Mouse (Mus musculus) limb, embryonic 11.5 days (tissue): Measurements from ENCODE around the gene Cdhr4. TPM values are rescaled to one million over a fixed set of nuclear protein-coding genes. Genes with fewer than 3 reads are reported as not detected.

Experiments
- ATAC-seq: fragments of 200-750 bp; cut with Nextera tagmentation; 2 replicates; pipeline ENCODE4 v1.8.0; 2017; ENCODE audit warnings: low read depth; ENCODE audit not compliant: insufficient number of reproducible peaks, low FRiP score, low TSS enrichment
- DNase-seq: peaks from one replicate; pipeline ENCODE4 v3.0.0-alpha.2; 2015; ENCODE audit warnings: low spot score
- H3K27ac ChIP-seq: fragments of 300-500 bp; sonication (generic); replicated peaks from 2 replicates; pipeline ENCODE4 v1.5.1; 2014; ENCODE audit warnings: low read depth, mild to moderate bottlenecking, low read length
- H3K27me3 ChIP-seq: fragments of 300-500 bp; sonication (generic); 2 replicates; pipeline ENCODE4 v1.6.1; 2014; ENCODE audit warnings: mild to moderate bottlenecking, low read length, mixed read lengths; ENCODE audit not compliant: control insufficient read depth, insufficient read depth
- H3K36me3 ChIP-seq: fragments of 300-500 bp; sonication (generic); 2 replicates; pipeline ENCODE4 v1.6.1; 2014; ENCODE audit warnings: mild to moderate bottlenecking, low read length, moderate library complexity, mixed read lengths; ENCODE audit not compliant: control insufficient read depth, insufficient read depth
- H3K4me1 ChIP-seq: fragments of 300-500 bp; sonication (generic); 2 replicates; pipeline ENCODE4 v1.6.1; 2014; ENCODE audit warnings: low read length, mixed read lengths; ENCODE audit not compliant: control insufficient read depth, insufficient read depth
- H3K4me2 ChIP-seq: fragments of 300-500 bp; sonication (generic); 2 replicates; pipeline ENCODE4 v1.6.1; 2014; ENCODE audit warnings: low read depth, mild to moderate bottlenecking, moderate library complexity; ENCODE audit not compliant: severe bottlenecking
- H3K4me3 ChIP-seq: fragments of 300-500 bp; sonication (generic); 2 replicates; pipeline ENCODE4 v1.5.1; 2014; ENCODE audit warnings: low read depth, low read length
- H3K9ac ChIP-seq: fragments of 300-500 bp; sonication (generic); 2 replicates; pipeline ENCODE4 v1.6.1; 2014; ENCODE audit warnings: mild to moderate bottlenecking, low read length
- H3K9me3 ChIP-seq: fragments of 300-500 bp; sonication (generic); 2 replicates; pipeline ENCODE4 v1.6.1; 2016; ENCODE audit warnings: low read length; ENCODE audit not compliant: control insufficient read depth
- WGBS: fragments of 180-500 bp; shearing (Covaris S2); extraction: QIAGEN DNeasy Blood & Tissue Kit; methylation state at CpG from one replicate; pipeline ENCODE4 v1.1.7; 2014; 5-methylcytosine and 5-hydroxymethylcytosine counted together
- polyA plus RNA-seq: library from polyadenylated mRNA; unstranded; fragments of >200 nt; fragmentation: Nextera tagmentation; extraction: Ambion mirVana; gene quantifications from 2 replicates; pipeline ENCODE4 v1.2.1, GENCODE M21; 2014

Cdhr4 gene
- polyA plus RNA-seq, 1 experiment from 2014 or later, result 16.8 TPM

- no peak overlapping the region for H3K4me3 ChIP-seq
- 17% methylated on average over 6 of the region's 6 CpGs for WGBS
- DNase-seq, result no peak
Observed at GRCm38 (mm10) chr9:107959896-107960295, 32.4 kb upstream of the Cdhr4 start.

GRCm38 (mm10) chr9:107960928-107961327 lies 31.4 kb upstream of the Cdhr4 start:
- Histone ChIP-seq H3K4me3 (no peak overlapping the region), H3K9me3 (no peaks in the 10 kb centered on the region), H3K4me2 (no peak overlapping the region), H3K36me3 (peaks cover 5% of the 10 kb centered on the region), H3K4me1 (no peaks in the 10 kb centered on the region), H3K27ac (no peak overlapping the region), H3K27me3 (no peaks in the 10 kb centered on the region), H3K9ac (no peak overlapping the region)
- no peak for ATAC-seq
- WGBS, result 79% methylated on average over 4 of the region's 4 CpGs
- DNase-seq, result no peak

More at GRCm38 (mm10) chr9:107959896-107960295, 32.4 kb upstream of the Cdhr4 start:
- Histone ChIP-seq H3K27me3 (no peaks in the 10 kb centered on the region), H3K27ac (no peak overlapping the region), H3K4me1 (no peaks in the 10 kb centered on the region), H3K9ac (no peak overlapping the region), H3K4me2 (no peak overlapping the region), H3K36me3 (peaks cover 5% of the 10 kb centered on the region), H3K9me3 (no peaks in the 10 kb centered on the region)
- no peak for ATAC-seq

- WGBS, result 87% methylated on average over 10 of the region's 10 CpGs
- H3K27me3 ChIP-seq, result no peaks in the 10 kb centered on the region
- no peak overlapping the region for H3K27ac ChIP-seq
- H3K9me3 ChIP-seq, result no peaks in the 10 kb centered on the region
- DNase-seq (no peak), ATAC-seq (no peak)
- H3K9ac ChIP-seq, result no peak overlapping the region
- H3K36me3 ChIP-seq, result peaks cover 5% of the 10 kb centered on the region
- H3K4me2 ChIP-seq, result no peak overlapping the region
- H3K4me1 ChIP-seq, result no peaks in the 10 kb centered on the region
- H3K4me3 ChIP-seq, result no peak overlapping the region
Observed at GRCm38 (mm10) chr9:107961351-107961762, 30.9 kb upstream of the Cdhr4 start.

- ATAC-seq (no peak), DNase-seq (peak; percentile 46)
- Histone ChIP-seq H3K36me3 (peaks cover 8% of the 10 kb centered on the region), H3K9me3 (no peaks in the 10 kb centered on the region), H3K4me2 (no peak overlapping the region), H3K4me3 (no peak overlapping the region), H3K27ac (no peak overlapping the region), H3K4me1 (no peaks in the 10 kb centered on the region), H3K27me3 (no peaks in the 10 kb centered on the region), H3K9ac (no peak overlapping the region)
- WGBS, result 64% methylated on average over 5 of the region's 5 CpGs
Observed at GRCm38 (mm10) chr9:107961881-107962280, 30.4 kb upstream of the Cdhr4 start.

GRCm38 (mm10) chr9:107962916-107963315 lies 29.4 kb upstream of the Cdhr4 start:
- Histone ChIP-seq H3K4me3 (no peak overlapping the region), H3K4me2 (no peak overlapping the region), H3K27me3 (no peaks in the 10 kb centered on the region), H3K27ac (no peak overlapping the region), H3K9me3 (no peaks in the 10 kb centered on the region), H3K36me3 (peaks cover 8% of the 10 kb centered on the region), H3K4me1 (no peaks in the 10 kb centered on the region), H3K9ac (no peak overlapping the region)
- WGBS, result 90% methylated on average over 9 of the region's 9 CpGs
- DNase-seq (no peak), ATAC-seq (no peak)

GRCm38 (mm10) chr9:107963700-107964099 lies 28.6 kb upstream of the Cdhr4 start:
- no peaks in the 10 kb centered on the region for H3K27me3 ChIP-seq
- no peak overlapping the region for H3K27ac ChIP-seq
- peak; percentile 95 for DNase-seq
- H3K9me3 ChIP-seq, result no peaks in the 10 kb centered on the region
- no peak overlapping the region for H3K9ac ChIP-seq
- 23% methylated on average over 5 of the region's 5 CpGs for WGBS
- no peak overlapping the region for H3K4me3 ChIP-seq
- peak; percentile 72 for ATAC-seq
- H3K4me1 ChIP-seq, result no peaks in the 10 kb centered on the region
- H3K36me3 ChIP-seq, result peaks cover 11% of the 10 kb centered on the region
- no peak overlapping the region for H3K4me2 ChIP-seq

GRCm38 (mm10) chr9:107964681-107965080 lies 27.6 kb upstream of the Cdhr4 start:
- no peak overlapping the region for H3K9ac ChIP-seq
- 96% methylated on average over 9 of the region's 9 CpGs for WGBS
- no peak for ATAC-seq
- peaks cover 14% of the 10 kb centered on the region for H3K36me3 ChIP-seq
- no peaks in the 10 kb centered on the region for H3K9me3 ChIP-seq
- H3K27me3 ChIP-seq, result no peaks in the 10 kb centered on the region
- no peak overlapping the region for H3K27ac ChIP-seq
- H3K4me2 ChIP-seq, result no peak overlapping the region
- no peaks in the 10 kb centered on the region for H3K4me1 ChIP-seq
- DNase-seq, result no peak
- no peak overlapping the region for H3K4me3 ChIP-seq

GRCm38 (mm10) chr9:107966676-107967075 lies 25.6 kb upstream of the Cdhr4 start:
- Histone ChIP-seq H3K27me3 (no peaks in the 10 kb centered on the region), H3K27ac (no peak overlapping the region), H3K4me2 (no peak overlapping the region), H3K36me3 (peaks cover 14% of the 10 kb centered on the region), H3K4me1 (no peaks in the 10 kb centered on the region), H3K4me3 (no peak overlapping the region), H3K9me3 (no peaks in the 10 kb centered on the region), H3K9ac (no peak overlapping the region)
- WGBS, result 91% methylated on average over 10 of the region's 10 CpGs
- ATAC-seq (no peak), DNase-seq (no peak)

GRCm38 (mm10) chr9:107967437-107967836 lies 24.9 kb upstream of the Cdhr4 start:
- peaks cover 14% of the 10 kb centered on the region for H3K36me3 ChIP-seq
- WGBS, result 91% methylated on average over 6 of the region's 6 CpGs

More at GRCm38 (mm10) chr9:107967437-107967836, 24.9 kb upstream of the Cdhr4 start:
- Histone ChIP-seq H3K27ac (no peak overlapping the region), H3K4me2 (no peak overlapping the region), H3K9me3 (no peaks in the 10 kb centered on the region), H3K9ac (no peak overlapping the region), H3K4me3 (no peak overlapping the region), H3K4me1 (no peaks in the 10 kb centered on the region), H3K27me3 (no peaks in the 10 kb centered on the region)
- ATAC-seq (no peak), DNase-seq (no peak)
